Mouse (Mus musculus) liver, embryonic 13.5 days (tissue): ENCODE measurements around the gene Impdh1. TPM values are rescaled to one million over a fixed set of nuclear protein-coding genes. Genes with fewer than 3 reads are reported as not detected.
"Not testable (repeated sequence)": the region's sequence is repeated elsewhere in the genome, so short reads cannot be mapped to it uniquely, and the experiment has no call there.

Source experiments
- ATAC-seq: fragments of 200-750 bp; cut with Nextera tagmentation; 2 replicates; pipeline ENCODE4 v1.8.0; 2017; ENCODE audit warnings: low read depth, mild to moderate bottlenecking, moderate number of reproducible peaks, moderate library complexity
- DNase-seq: peaks from one replicate; pipeline ENCODE4 v3.0.0; 2022
- H3K27ac ChIP-seq: fragments of 300-500 bp; sonication (generic); 2 replicates; pipeline ENCODE4 v1.5.1; 2015; ENCODE audit warnings: moderate library complexity, mild to moderate bottlenecking, inconsistent platforms
- H3K27me3 ChIP-seq: fragments of 300-500 bp; sonication (generic); 2 replicates; pipeline ENCODE4 v1.6.1; 2015; ENCODE audit warnings: mild to moderate bottlenecking, inconsistent platforms
- H3K36me3 ChIP-seq: fragments of 300-500 bp; sonication (generic); 2 replicates; pipeline ENCODE4 v1.6.1; 2015; ENCODE audit warnings: mild to moderate bottlenecking, inconsistent platforms
- H3K4me1 ChIP-seq: fragments of 300-500 bp; sonication (generic); replicated peaks from 2 replicates; pipeline ENCODE4 v1.6.1; 2015; ENCODE audit warnings: inconsistent platforms
- H3K4me2 ChIP-seq: fragments of 300-500 bp; sonication (generic); 2 replicates; pipeline ENCODE4 v1.6.1; 2015; ENCODE audit warnings: inconsistent platforms, mild to moderate bottlenecking, moderate library complexity
- H3K4me3 ChIP-seq: fragments of 300-500 bp; sonication (generic); replicated peaks from 2 replicates; pipeline ENCODE4 v1.5.1; 2015; ENCODE audit warnings: mild to moderate bottlenecking, inconsistent platforms
- H3K9ac ChIP-seq: fragments of 300-500 bp; sonication (generic); 2 replicates; pipeline ENCODE4 v1.6.1; 2015; ENCODE audit warnings: mild to moderate bottlenecking, inconsistent platforms
- H3K9me3 ChIP-seq: fragments of 300-500 bp; sonication (generic); replicated peaks from 2 replicates; pipeline ENCODE4 v1.6.1; 2016; ENCODE audit warnings: inconsistent platforms
- WGBS: fragments of 180-500 bp; shearing (Covaris S2); methylation state at CpG from one replicate; pipeline ENCODE4 v1.1.7; 2015; ENCODE audit not compliant: insufficient replicate concordance; 5-methylcytosine and 5-hydroxymethylcytosine counted together
- polyA plus RNA-seq: library from polyadenylated mRNA; unstranded; fragments of >200 nt; fragmentation: Nextera tagmentation; extraction: Ambion mirVana; gene quantifications from 2 replicates; pipeline ENCODE4 v1.2.1, GENCODE M21; 2015

Gene Impdh1
- polyA plus RNA-seq, 1 experiment from 2014 or later: 9.5 TPM

- DNase-seq (no peak), ATAC-seq (no peak)
- Histone ChIP-seq H3K27me3 (peaks cover 100% of the 10 kb centered on the region), H3K4me2 (peak overlapping the region; percentile 69), H3K36me3 (no peaks in the 10 kb centered on the region), H3K9me3 (no peaks in the 10 kb centered on the region), H3K27ac (no peak overlapping the region), H3K4me1 (peaks cover 7% of the 10 kb centered on the region; the same call in 1 of the 2 replicates), H3K9ac (no peak overlapping the region), H3K4me3 (peak overlapping the region; percentile 52; the same call in 1 of the 2 replicates)
- 19% methylated on average over 17 of the region's 17 CpGs for WGBS
These were observed 38.0 kb downstream of the Impdh1 start for GRCm38 (mm10) chr6:29177901-29178879.

GRCm38 (mm10) chr6:29175113-29175512, 41.1 kb downstream of the Impdh1 start:
- Histone ChIP-seq H3K4me1 (peaks cover 20% of the 10 kb centered on the region), H3K36me3 (no peaks in the 10 kb centered on the region), H3K9ac (no peak overlapping the region), H3K27ac (no peak overlapping the region), H3K27me3 (peaks cover 100% of the 10 kb centered on the region), H3K9me3 (no peaks in the 10 kb centered on the region), H3K4me3 (no peak overlapping the region), H3K4me2 (no peak overlapping the region)
- ATAC-seq: no peak
- WGBS: 76% methylated on average over 3 of the region's 3 CpGs
- no peak for DNase-seq

GRCm38 (mm10) chr6:29174368-29174767, 41.8 kb downstream of the Impdh1 start:
- no peak for DNase-seq
- H3K9me3 ChIP-seq: no peaks in the 10 kb centered on the region
- ATAC-seq: no peak
- peaks cover 100% of the 10 kb centered on the region for H3K27me3 ChIP-seq
- H3K27ac ChIP-seq: no peak overlapping the region
- no peak overlapping the region for H3K9ac ChIP-seq
- H3K4me3 ChIP-seq: no peak overlapping the region
- WGBS: 28% methylated on average over 7 of the region's 7 CpGs
- H3K4me2 ChIP-seq: no peak overlapping the region
- no peaks in the 10 kb centered on the region for H3K36me3 ChIP-seq
- H3K4me1 ChIP-seq: peaks cover 22% of the 10 kb centered on the region

GRCm38 (mm10) chr6:29170952-29171388, 45.2 kb downstream of the Impdh1 start:
- under 1% methylated on average over 40 of the region's 40 CpGs for WGBS
- H3K27ac ChIP-seq: no peak overlapping the region

GRCm38 (mm10) chr6:29170063-29170921, 45.9 kb downstream of the Impdh1 start:
- H3K4me1 ChIP-seq: peaks cover 17% of the 10 kb centered on the region
- no peaks in the 10 kb centered on the region for H3K9me3 ChIP-seq
- H3K4me3 ChIP-seq: peak overlapping the region; percentile 46
- peaks cover 97% of the 10 kb centered on the region for H3K27me3 ChIP-seq
- peak overlapping the region; percentile 41 for H3K9ac ChIP-seq
- ATAC-seq (peak; percentile 31; the same call in 1 of the 2 replicates), DNase-seq (no peak)
- no peak overlapping the region for H3K27ac ChIP-seq
- H3K4me2 ChIP-seq: peak overlapping the region; percentile 70
- H3K36me3 ChIP-seq: no peaks in the 10 kb centered on the region
- WGBS: 1% methylated on average over 61 of the region's 63 CpGs

More at GRCm38 (mm10) chr6:29170952-29171388, 45.2 kb downstream of the Impdh1 start:
- peak; percentile 53 for ATAC-seq
- peak overlapping the region; percentile 70 for H3K4me2 ChIP-seq
- no peaks in the 10 kb centered on the region for H3K36me3 ChIP-seq
- H3K4me1 ChIP-seq: peaks cover 17% of the 10 kb centered on the region
- H3K27me3 ChIP-seq: peaks cover 99% of the 10 kb centered on the region
- H3K9ac ChIP-seq: peak overlapping the region; percentile 41
- peak overlapping the region; percentile 46 for H3K4me3 ChIP-seq
- H3K9me3 ChIP-seq: no peaks in the 10 kb centered on the region
- peak; percentile 42 for DNase-seq

GRCm38 (mm10) chr6:29169675-29170062, 46.5 kb downstream of the Impdh1 start:
- H3K9ac ChIP-seq: no peak overlapping the region
- no peak for DNase-seq
- no peak for ATAC-seq
- peaks cover 93% of the 10 kb centered on the region for H3K27me3 ChIP-seq
- no peaks in the 10 kb centered on the region for H3K9me3 ChIP-seq
- no peak overlapping the region; the same call in 1 of the 2 replicates for H3K4me3 ChIP-seq
- no peak overlapping the region for H3K27ac ChIP-seq
- peaks cover 20% of the 10 kb centered on the region for H3K4me1 ChIP-seq
- no peaks in the 10 kb centered on the region for H3K36me3 ChIP-seq
- WGBS: 2% methylated on average over 12 of the region's 12 CpGs
- H3K4me2 ChIP-seq: no peak overlapping the region

- H3K36me3 ChIP-seq: no peaks in the 10 kb centered on the region
- no peak overlapping the region for H3K9ac ChIP-seq
- DNase-seq: no peak
These were observed 47.3 kb downstream of the Impdh1 start for GRCm38 (mm10) chr6:29168871-29169270.

GRCm38 (mm10) chr6:29166196-29166595, 50.0 kb downstream of the Impdh1 start:
- Histone ChIP-seq H3K9me3 (no peaks in the 10 kb centered on the region), H3K4me2 (no peak overlapping the region), H3K27ac (no peak overlapping the region), H3K4me3 (no peak overlapping the region), H3K36me3 (peaks cover 4% of the 10 kb centered on the region; the same call in 1 of the 2 replicates), H3K9ac (no peak overlapping the region), H3K4me1 (peaks cover 35% of the 10 kb centered on the region), H3K27me3 (peaks cover 58% of the 10 kb centered on the region)
- DNase-seq: no peak
- ATAC-seq: no peak
- WGBS: 10% methylated on average over 1 of the region's 1 CpGs

More at GRCm38 (mm10) chr6:29168871-29169270, 47.3 kb downstream of the Impdh1 start:
- no peaks in the 10 kb centered on the region for H3K9me3 ChIP-seq
- H3K4me1 ChIP-seq: peaks cover 22% of the 10 kb centered on the region
- no peak overlapping the region for H3K27ac ChIP-seq
- peaks cover 85% of the 10 kb centered on the region for H3K27me3 ChIP-seq
- no peak overlapping the region for H3K4me2 ChIP-seq
- H3K4me3 ChIP-seq: no peak overlapping the region
- WGBS: 18% methylated on average over 2 of the region's 2 CpGs
- no peak for ATAC-seq

- H3K27ac ChIP-seq: peak within 1 kb of the TSS; percentile 40; the same call in 1 of the 2 replicates
These were observed 51.6 kb downstream of the Impdh1 start, which contains the start of gene Rbm28 for GRCm38 (mm10) chr6:29164314-29165244. Gene Rbm28 (minus strand): TSS chr6:29165006.

GRCm38 (mm10) chr6:29161291-29161690, 54.9 kb downstream of the Impdh1 start:
- H3K4me1 ChIP-seq: peaks cover 20% of the 10 kb centered on the region
- peaks cover 10% of the 10 kb centered on the region; the same call in 1 of the 2 replicates for H3K27me3 ChIP-seq
- not testable (repeated sequence) for ATAC-seq, DNase-seq, H3K4me3 ChIP-seq, H3K27ac ChIP-seq, H3K4me2 ChIP-seq, H3K9ac ChIP-seq, H3K9me3 ChIP-seq
- WGBS: 92% methylated on average over 5 of the region's 5 CpGs
- H3K36me3 ChIP-seq: peaks cover 43% of the 10 kb centered on the region

More at GRCm38 (mm10) chr6:29164314-29165244, 51.6 kb downstream of the Impdh1 start, which contains the start of gene Rbm28:
- peak; percentile 79 for DNase-seq
- H3K36me3 ChIP-seq: peaks cover 11% of the 10 kb centered on the region
- no peaks in the 10 kb centered on the region for H3K9me3 ChIP-seq
- WGBS: 7% methylated on average over 42 of the region's 42 CpGs
- peak within 1 kb of the TSS; percentile 79 for H3K4me2 ChIP-seq
- peaks cover 20% of the 10 kb centered on the region for H3K4me1 ChIP-seq
- H3K27me3 ChIP-seq: peaks cover 42% of the 10 kb centered on the region
- peak within 1 kb of the TSS; percentile 80 for H3K4me3 ChIP-seq
- H3K9ac ChIP-seq: peak within 1 kb of the TSS; percentile 79
- ATAC-seq: peak; percentile 86
